Mouse (Mus musculus): ENCODE measurements at regions not wholly inside any gene's neighbourhood (a gene's known extent, or its start where the extent isn't known, plus 50 kb on each side); places are given as distances from the start of the nearest gene placed in this dataset.

DNA sequence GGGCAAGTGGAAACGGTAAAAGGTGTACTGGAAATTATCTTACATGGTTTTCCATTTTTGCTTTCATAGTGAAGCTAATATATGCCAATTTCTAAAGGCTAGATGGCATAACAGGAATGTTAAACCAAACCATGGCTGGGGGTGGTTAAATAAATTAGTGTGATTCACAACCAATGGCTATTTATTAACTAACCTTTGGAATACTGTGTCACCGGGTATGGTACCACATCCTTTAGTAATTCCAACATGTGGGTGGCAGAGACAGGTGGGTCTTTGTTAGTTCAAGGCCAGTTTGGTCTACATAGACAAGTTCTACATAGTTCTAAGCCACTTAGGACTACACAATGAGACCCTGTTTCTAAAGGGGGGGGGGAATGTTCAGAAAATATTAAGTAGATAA lies 179.8 kb upstream of the Plxnc1 start:
- WGBS: 83% methylated on average over 2 of the region's 2 CpGs
- no peaks in the 10 kb centered on the region for H3K27me3 ChIP-seq (ENCODE audit: insufficient read depth, low read length)
- H3K27ac ChIP-seq: no peak overlapping the region
- no peaks in the 10 kb centered on the region for H3K9me3 ChIP-seq (replicated peaks; ENCODE audit: low read length)
- H3K4me3 ChIP-seq (replicated peaks; ENCODE audit: low read depth, low read length): no peak overlapping the region
- H3K4me1 ChIP-seq (replicated peaks; ENCODE audit: insufficient read depth, low read length): no peaks in the 10 kb centered on the region
- H3K9ac ChIP-seq (ENCODE audit: low read depth, low read length): no peak overlapping the region
- H3K36me3 ChIP-seq (ENCODE audit: insufficient read depth, low read length): no peaks in the 10 kb centered on the region
- ATAC-seq (replicated peaks; ENCODE audit: low FRiP score, low read depth): no peak
- TF ChIP-seq CTCF (IDR thresholded peaks at IDR 0.05; ENCODE audit: low read depth): no peak
- DNase-seq (ENCODE audit: low spot score): no peak
- H3K4me2 ChIP-seq (ENCODE audit: low read length): no peak overlapping the region

DNA sequence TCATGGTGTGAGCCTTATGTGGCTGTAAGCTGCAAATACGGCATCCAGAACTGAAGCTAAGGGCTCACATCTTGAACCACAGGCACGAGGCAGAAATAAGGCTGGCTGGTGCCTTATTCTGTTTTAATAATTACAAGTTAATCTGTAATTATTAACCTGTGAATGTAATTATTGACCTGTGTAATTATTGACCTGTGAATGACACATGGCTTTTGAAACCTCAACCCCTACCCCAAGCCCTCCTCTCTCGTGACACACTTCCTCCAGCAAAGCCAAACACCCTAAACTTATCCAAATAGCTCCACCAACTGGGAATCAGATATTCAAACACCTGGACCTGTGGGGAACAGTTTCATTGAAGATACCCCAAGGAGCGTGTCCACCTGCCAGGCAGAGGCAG lies 175.4 kb upstream of the Plxnc1 start:
- TF ChIP-seq CTCF (IDR thresholded peaks at IDR 0.05; ENCODE audit: low read depth): peak; percentile 34
- H3K27me3 ChIP-seq (ENCODE audit: insufficient read depth, low read length): no peaks in the 10 kb centered on the region
- no peak overlapping the region for H3K4me3 ChIP-seq (replicated peaks; ENCODE audit: low read depth, low read length)
- DNase-seq (ENCODE audit: low spot score) (no peak), ATAC-seq (replicated peaks; ENCODE audit: low FRiP score, low read depth) (peak; percentile 76)
- 0 out of 2 replicates have a peak overlapping the region, but pooled peaks have one; percentile 31 for H3K27ac ChIP-seq
- H3K9me3 ChIP-seq (replicated peaks; ENCODE audit: low read length): no peaks in the 10 kb centered on the region
- H3K36me3 ChIP-seq (ENCODE audit: insufficient read depth, low read length): no peaks in the 10 kb centered on the region
- no peak overlapping the region for H3K4me2 ChIP-seq (ENCODE audit: low read length)
- 60% methylated on average over 4 of the region's 4 CpGs for WGBS
- H3K9ac ChIP-seq (ENCODE audit: low read depth, low read length): no peak overlapping the region
- H3K4me1 ChIP-seq (replicated peaks; ENCODE audit: insufficient read depth, low read length): peaks cover 10% of the 10 kb centered on the region; the same call in 1 of the 2 replicates

DNA sequence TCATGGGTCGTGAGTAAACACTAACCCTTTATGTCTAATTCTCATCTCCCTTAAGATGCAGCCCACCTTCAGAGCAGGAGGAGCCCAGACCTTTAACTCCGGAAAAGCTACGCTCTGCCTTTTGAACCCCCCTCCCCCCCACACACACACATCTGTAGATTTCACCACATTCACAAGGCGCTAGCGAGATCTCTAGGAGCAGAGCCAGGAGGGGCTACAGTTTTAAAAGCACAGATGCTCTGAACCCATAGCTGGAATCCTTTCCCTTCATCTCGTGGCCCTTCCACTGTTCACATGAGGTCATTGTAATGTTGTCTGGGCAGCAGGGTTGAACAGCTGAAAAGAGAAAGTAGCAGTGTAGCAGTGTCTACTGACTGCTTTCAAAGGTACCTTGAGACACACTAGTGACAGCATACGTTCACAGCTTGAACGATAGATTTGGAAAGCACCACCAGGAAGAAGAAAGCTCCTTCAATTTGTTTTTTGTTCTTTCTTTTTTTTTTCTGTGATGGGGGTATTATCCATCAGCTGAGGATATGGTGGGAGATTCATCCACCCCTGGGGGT lies 174.2 kb upstream of the Plxnc1 start:
- Histone ChIP-seq H3K9me3 (replicated peaks; ENCODE audit: low read length) (no peaks in the 10 kb centered on the region), H3K4me3 (replicated peaks; ENCODE audit: low read depth, low read length) (no peak overlapping the region), H3K4me1 (replicated peaks; ENCODE audit: insufficient read depth, low read length) (peaks cover 10% of the 10 kb centered on the region; the same call in 1 of the 2 replicates), H3K36me3 (ENCODE audit: insufficient read depth, low read length) (no peaks in the 10 kb centered on the region), H3K27ac (peak overlapping the region; percentile 31; the same call in 1 of the 2 replicates), H3K27me3 (ENCODE audit: insufficient read depth, low read length) (no peaks in the 10 kb centered on the region), H3K4me2 (ENCODE audit: low read length) (no peak overlapping the region), H3K9ac (ENCODE audit: low read depth, low read length) (no peak overlapping the region)
- 65% methylated on average over 8 of the region's 8 CpGs for WGBS
- ATAC-seq (replicated peaks; ENCODE audit: low FRiP score, low read depth) (no peak), DNase-seq (ENCODE audit: low spot score) (no peak)
- TF ChIP-seq CTCF (IDR thresholded peaks at IDR 0.05; ENCODE audit: low read depth): no peak

DNA sequence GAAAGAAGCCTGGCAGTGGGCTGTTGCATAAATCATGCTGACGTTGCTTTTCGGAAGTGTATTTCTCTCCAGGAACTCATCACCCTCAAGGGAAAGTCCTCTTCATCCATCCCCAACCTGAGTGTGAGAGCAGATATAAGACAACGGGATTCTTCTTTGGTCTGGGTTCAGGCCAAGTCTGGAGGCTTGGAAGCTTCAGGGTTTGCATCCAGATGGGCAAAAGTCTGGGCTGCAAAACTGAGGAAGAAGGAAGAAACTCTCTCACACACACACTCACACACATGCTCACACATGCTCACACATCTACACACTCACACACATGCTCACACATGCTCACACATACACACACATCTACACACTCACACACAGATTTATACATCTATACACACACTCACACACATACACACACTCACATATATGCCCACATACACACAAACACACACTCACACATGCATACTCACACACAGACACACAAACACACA lies 173.1 kb upstream of the Plxnc1 start:
- no peak overlapping the region for H3K27ac ChIP-seq
- H3K9me3 ChIP-seq (replicated peaks; ENCODE audit: low read length): no peaks in the 10 kb centered on the region
- no peak overlapping the region for H3K4me2 ChIP-seq (ENCODE audit: low read length)
- TF ChIP-seq CTCF (IDR thresholded peaks at IDR 0.05; ENCODE audit: low read depth): no peak
- H3K27me3 ChIP-seq (ENCODE audit: insufficient read depth, low read length): no peaks in the 10 kb centered on the region
- no peaks in the 10 kb centered on the region for H3K36me3 ChIP-seq (ENCODE audit: insufficient read depth, low read length)
- no peak overlapping the region for H3K4me3 ChIP-seq (replicated peaks; ENCODE audit: low read depth, low read length)
- no peak for DNase-seq (ENCODE audit: low spot score)
- no peak for ATAC-seq (replicated peaks; ENCODE audit: low FRiP score, low read depth)
- H3K9ac ChIP-seq (ENCODE audit: low read depth, low read length): no peak overlapping the region
- WGBS: 23% methylated on average over 3 of the region's 3 CpGs
- peaks cover 10% of the 10 kb centered on the region; the same call in 1 of the 2 replicates for H3K4me1 ChIP-seq (replicated peaks; ENCODE audit: insufficient read depth, low read length)

DNA sequence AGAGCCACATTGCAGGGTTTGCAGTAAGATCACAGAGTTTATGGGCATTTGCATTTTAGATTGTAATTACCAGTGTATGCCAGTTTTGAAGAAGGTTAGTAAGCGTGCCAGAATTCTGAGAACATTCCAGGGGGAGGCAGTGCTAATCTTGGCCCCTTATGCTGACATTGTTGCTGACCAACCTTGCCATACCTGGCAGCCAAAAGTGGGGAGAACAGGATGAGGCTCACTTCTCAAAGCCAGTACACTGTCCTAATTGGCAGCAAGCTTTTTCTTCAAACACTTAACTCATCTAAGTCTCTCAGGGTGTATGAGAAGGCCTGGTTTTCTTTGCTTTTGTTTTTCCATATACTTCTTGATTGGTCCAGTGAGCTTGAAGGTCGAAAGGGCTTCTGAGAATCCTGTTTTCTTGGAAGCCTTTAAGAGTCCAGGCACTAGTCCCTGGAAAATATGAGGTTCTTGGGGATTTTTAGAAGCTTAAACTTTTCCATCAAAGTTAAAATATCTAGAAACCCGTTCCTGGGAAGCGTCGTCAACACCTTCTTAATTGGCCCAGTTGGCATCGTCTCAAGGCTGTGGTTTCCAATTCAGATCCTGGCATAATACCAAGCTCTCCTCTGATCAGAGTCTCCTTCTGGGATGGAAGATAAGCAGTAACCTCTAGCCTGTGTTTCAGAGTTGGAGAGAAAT lies 172.6 kb upstream of the Plxnc1 start:
- Histone ChIP-seq H3K4me1 (replicated peaks; ENCODE audit: insufficient read depth, low read length) (peaks cover 10% of the 10 kb centered on the region; the same call in 1 of the 2 replicates), H3K27me3 (ENCODE audit: insufficient read depth, low read length) (no peaks in the 10 kb centered on the region), H3K9ac (ENCODE audit: low read depth, low read length) (no peak overlapping the region), H3K4me3 (replicated peaks; ENCODE audit: low read depth, low read length) (no peak overlapping the region), H3K9me3 (replicated peaks; ENCODE audit: low read length) (no peaks in the 10 kb centered on the region), H3K27ac (no peak overlapping the region), H3K4me2 (ENCODE audit: low read length) (no peak overlapping the region), H3K36me3 (ENCODE audit: insufficient read depth, low read length) (no peaks in the 10 kb centered on the region)
- WGBS: 42% methylated on average over 6 of the region's 6 CpGs
- no peak for ATAC-seq (replicated peaks; ENCODE audit: low FRiP score, low read depth)
- DNase-seq (ENCODE audit: low spot score): peak; percentile 65
- TF ChIP-seq CTCF (IDR thresholded peaks at IDR 0.05; ENCODE audit: low read depth): no peak

DNA sequence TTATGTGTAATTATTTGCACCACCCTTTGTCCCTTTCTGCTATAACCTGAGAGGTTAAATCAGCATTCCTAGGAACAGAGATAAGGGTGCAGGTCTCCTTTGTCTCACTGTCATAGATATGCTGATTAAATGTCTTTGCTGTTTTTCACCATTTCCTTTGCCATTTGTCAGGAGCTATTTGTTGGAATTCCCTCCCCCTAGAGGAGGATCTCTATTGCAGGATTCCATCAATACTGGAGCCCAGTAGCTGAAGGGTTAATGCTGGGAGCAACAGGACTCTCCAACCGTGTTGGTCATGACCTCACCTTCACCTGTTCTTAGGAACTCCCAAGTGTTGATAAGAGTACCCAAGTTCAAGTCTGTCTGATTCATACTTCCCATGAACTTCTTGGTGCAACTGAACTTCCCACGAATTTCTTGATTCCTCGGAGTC lies 172.0 kb upstream of the Plxnc1 start:
- WGBS: 41% methylated on average over 3 of the region's 3 CpGs
- ATAC-seq (replicated peaks; ENCODE audit: low FRiP score, low read depth) (no peak), DNase-seq (ENCODE audit: low spot score) (no peak)
- H3K36me3 ChIP-seq (ENCODE audit: insufficient read depth, low read length): no peaks in the 10 kb centered on the region
- H3K4me1 ChIP-seq (replicated peaks; ENCODE audit: insufficient read depth, low read length): peaks cover 10% of the 10 kb centered on the region; the same call in 1 of the 2 replicates
- no peak overlapping the region for H3K9ac ChIP-seq (ENCODE audit: low read depth, low read length)
- H3K4me2 ChIP-seq (ENCODE audit: low read length): no peak overlapping the region
- no peak overlapping the region for H3K27ac ChIP-seq
- no peaks in the 10 kb centered on the region for H3K27me3 ChIP-seq (ENCODE audit: insufficient read depth, low read length)
- no peak overlapping the region for H3K4me3 ChIP-seq (replicated peaks; ENCODE audit: low read depth, low read length)
- no peak for TF ChIP-seq CTCF (IDR thresholded peaks at IDR 0.05; ENCODE audit: low read depth)
- H3K9me3 ChIP-seq (replicated peaks; ENCODE audit: low read length): no peaks in the 10 kb centered on the region
